Mouse (Mus musculus) cerebellum, postnatal 14 days (tissue): ENCODE results near the gene Bcan.

ENCODE experiments used
- DNase-seq, 2 experiments: peaks; one replicate each; pipeline ENCODE4 v3.0.0; 2021; ENCODE audit warnings: mixed read lengths in 2 of 2

Bcan gene

GRCm38 (mm10) chr3:87971489-87972202 is 28.4 kb downstream of the Bcan start:
- DNase-seq, result no peak

DNA sequence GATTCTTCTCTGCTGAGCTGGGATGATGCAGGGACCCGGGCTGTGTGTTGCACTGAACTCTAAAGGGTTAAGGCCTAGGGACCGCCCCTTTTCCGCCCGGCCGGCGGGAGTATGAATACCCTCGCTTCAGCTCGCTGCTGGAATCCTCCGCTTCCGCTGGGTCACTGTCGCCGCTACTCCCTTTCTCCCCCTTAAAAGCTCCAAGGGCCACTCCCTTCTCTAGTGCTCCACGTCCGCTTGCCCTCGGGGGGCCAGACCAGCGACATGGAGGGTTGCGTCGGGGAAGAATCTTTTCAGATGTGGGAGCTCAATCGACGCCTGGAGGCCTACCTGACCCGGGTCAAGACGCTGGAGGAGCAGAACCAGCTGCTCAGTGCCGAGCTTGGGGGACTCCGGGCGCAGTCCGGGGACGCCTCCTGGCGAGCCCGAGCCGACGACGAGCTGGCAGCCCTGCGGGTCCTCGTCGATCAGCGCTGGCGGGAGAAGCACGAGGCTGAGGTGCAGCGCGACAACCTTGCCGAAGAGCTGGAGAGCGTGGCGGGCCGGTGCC is 29.0 kb downstream of the Bcan start, which contains the start of gene Nes:
Gene Nes, plus strand, starts transcription at position 140 of the 550 bp plus-strand sequence.
- peak in 1 of 2 experiments; percentile 21 for DNase-seq

GRCm38 (mm10) chr3:87970184-87970938 is 29.7 kb downstream of the Bcan start:
- DNase-seq, result peak; percentile 67 to 70

DNA sequence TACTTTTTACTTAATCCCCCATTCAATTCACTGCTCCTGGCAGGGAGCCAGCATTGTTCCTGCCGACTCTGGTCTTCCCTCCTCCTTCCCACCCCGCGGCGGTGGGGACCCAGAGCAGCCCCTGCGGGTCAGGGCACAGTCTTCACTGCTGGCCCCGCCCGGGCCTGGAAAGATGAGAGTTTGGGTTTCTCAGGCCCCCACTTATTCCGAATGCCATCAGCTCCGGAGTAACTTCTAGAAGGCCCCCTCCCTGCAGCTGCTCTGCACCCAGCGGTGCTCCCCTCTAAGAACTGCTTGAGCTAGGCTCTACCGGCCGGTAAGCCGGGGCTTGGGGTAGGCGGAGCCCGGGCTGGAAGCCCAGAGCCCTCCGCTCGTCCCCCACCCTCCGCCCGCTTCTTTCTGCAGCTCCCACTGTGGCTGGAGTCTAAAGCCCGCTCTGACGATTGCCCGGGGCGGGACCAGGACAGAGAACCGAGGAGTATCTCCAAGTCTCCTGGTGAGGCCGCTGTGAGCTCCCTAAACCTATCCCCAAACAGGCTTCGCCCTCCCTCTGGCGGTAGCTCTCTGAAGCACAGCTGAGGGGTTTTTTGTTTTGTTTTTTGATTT is 39.3 kb downstream of the Bcan start:
- DNase-seq, result peak; percentile 82 to 86

DNA sequence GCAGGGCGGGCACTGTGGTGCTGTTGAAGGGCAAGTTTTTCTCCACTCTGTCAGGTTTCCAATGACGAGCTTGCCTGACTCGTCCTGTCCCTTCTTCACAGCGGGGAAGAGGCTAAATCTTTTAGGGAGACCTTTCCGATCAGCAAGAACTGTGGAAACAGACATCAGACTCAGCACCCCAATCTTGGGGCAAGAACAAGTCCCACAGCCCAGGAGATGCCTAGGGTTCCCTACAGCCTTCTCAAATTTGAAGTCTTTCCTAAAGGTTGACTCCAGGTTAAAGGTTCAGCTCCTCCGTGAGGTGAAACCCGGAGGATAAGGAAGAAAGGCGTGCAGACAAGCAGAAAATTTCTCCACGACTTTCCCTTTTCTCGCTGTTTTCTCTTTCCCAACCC is 39.8 kb downstream of the Bcan start:
- DNase-seq, result no peak

GRCm38 (mm10) chr3:87959371-87959770 is 40.7 kb downstream of the Bcan start:
- no peak for DNase-seq

DNA sequence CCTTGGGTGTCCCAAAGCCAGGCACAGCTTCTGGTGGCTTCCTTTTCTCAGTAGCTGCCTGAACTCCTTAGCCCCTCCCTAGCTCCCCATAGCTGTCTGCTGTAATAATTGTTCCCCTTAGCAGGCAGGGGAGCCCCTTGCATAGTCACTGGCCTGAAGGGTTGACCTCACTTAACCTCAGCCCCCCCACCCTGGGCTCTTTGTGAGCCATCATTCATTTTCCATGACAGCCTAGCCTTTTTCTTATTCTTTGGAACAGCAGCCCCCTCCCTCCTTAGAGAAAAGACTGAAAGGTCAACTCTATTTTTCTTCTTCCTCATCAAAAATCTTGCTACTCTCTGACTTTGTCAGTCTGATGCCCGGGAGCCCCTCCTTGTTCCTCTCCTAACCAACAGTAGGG is 41.1 kb downstream of the Bcan start:
- no peak for DNase-seq

GRCm38 (mm10) chr3:87958476-87958875 is 41.6 kb downstream of the Bcan start:
- DNase-seq, result no peak

DNA sequence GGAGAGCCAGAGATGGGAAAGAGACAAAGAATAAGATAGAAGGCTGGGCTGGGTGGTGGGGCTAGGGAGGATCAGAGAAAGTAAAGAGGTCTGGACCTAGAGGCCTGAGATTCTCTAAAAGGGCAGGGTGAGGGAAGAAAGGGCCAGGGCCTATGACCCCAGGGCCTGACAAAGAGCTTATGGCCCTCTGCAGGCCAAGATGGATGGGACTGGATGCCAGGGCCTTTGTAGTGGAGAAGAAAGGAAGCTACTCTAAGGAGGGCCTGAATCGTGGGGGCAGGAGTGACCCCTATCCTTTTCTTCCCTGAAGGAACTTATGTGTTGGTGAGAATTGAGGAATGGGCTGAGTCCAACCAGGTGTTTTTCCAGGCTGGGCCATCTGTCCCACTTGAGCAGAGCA is 42.0 kb downstream of the Bcan start:
- DNase-seq, result no peak

DNA sequence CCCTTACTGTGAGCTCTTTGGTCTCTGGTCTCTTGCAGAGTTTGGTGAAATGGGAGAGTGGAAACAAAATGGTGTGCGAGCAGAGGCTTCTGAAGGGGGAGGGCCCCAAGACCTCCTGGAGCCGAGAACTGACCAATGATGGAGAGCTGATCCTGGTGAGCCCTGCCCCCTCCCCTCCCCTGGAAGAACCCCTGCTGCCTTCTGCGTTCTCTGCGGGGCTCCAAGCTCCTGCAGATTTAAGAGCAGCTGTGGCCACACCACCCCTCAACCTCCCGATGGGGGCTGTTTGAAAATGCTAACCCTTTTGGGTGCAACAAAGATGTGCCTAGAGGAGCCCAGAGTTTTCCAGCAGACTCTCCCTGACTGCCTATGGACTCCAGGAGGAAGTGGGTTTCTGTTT is 47.6 kb downstream of the Bcan start:
- no peak for DNase-seq

DNA sequence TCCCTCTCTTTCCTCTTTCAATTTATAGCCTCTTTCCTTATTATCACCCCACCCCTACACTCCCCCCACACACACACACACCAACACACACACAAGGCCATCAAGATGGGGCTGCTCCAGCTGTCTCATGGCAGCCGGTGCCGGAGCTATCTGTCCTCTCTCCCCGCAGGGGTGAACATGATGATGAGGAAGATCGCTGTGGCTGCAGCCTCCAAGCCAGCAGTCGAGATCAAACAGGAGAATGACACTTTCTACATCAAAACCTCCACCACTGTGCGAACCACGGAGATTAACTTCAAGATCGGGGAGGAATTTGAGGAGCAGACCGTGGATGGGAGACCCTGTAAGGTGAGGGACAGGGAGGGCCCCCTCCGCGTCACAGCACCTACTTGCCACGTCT is 48.1 kb downstream of the Bcan start:
- no peak for DNase-seq

- no peak for DNase-seq
Observed at GRCm38 (mm10) chr3:87949955-87950515, 50.0 kb downstream of the Bcan start.

DNA sequence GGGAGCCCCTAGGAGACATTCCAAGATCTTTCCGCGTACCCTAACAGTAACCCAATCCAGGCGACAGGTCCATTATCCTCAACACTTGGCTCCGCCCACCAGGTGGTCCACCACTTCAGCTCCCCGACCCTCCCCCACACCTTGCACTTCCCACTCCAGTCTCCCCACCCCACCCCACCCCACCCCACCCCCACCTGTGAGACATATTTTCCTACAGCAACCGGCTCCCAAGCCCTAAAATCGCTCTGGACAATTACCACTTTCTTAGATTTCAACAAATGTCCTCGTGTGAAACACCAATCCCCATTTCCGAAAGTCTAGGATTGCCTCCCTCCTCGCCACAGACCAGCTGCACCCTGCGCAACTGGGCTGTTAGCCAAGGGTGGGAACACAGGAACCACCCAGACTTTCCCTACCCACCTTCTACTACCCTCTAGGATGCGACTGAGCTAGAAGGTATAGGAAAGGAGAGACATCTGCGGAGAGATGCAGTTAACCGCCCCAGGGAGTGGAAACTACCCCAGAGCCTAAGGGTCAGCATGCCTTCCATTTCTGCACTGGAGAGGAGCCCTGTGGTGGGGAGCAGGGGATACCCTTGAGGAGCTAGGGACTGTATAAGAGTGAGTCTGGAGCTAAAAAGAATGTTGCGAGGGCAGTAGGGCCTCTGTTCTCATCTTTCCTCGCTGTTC is 50.6 kb downstream of the Bcan start:
- no peak for DNase-seq

DNA sequence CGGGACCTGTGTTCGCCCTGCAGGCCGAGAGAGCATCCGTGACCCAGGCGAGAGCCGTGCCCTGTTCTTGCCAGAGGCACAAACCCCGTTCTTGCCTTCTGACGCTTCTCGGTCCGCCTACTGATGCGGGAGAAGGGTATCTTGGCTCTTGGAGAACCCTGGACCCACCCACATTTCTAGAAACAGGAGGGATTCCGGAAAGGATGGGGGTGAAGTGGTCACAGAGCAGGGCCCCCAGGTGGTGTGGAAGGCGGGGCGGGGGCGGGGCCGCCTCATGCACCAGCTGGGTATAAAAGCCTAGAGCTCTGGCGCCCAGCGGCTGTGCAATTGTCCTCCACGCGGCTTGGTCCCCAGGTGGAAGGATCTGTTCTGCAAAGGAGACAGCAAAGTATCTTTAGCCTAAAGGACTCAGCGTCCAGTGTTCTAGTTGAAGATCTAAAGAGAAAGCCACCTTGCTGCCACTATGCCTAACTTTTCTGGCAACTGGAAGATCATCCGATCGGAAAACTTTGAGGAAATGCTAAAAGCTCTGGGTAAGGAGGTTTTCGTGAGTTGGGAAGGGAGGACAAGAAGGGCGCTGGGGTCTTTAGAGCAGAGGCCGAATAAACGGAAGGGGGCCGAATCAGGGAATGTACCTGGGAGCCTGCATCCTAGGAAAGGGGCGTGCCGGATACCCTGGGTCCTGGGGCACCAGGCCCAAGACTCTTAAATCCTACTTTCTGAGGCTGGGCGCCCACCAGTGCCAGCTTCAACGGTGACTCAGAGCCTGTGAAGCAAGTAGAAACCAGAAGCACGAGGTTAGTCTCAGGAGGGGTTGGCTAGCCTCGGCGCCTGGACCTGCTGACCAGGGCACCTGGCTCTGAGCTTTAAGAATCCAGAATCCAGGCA is 51.4 kb downstream of the Bcan start, which contains the start of gene Crabp2:
Gene Crabp2, plus strand, starts transcription at position 289 of the 888 bp plus-strand sequence.
- no peak for DNase-seq

DNA sequence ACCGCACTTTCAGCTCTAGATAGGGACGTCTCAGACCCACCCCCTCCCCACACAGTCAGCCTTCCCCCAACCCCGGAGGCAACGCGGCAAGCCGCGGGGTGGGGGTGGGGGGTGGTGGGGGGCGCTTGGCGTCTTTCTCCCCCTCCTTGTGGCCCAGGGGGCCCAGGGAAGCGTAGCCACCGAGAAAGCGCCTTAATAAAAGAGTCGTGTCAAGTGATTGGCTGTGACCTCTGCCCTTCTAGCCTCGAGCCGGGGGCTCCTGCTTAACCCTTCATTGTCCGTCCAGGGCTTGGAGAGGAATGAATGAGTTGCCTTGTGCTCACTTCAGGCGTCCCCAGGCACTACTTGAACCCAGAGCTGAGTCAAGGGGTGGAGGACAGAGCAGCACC is 52.2 kb downstream of the Bcan start:
- no peak for DNase-seq

DNA sequence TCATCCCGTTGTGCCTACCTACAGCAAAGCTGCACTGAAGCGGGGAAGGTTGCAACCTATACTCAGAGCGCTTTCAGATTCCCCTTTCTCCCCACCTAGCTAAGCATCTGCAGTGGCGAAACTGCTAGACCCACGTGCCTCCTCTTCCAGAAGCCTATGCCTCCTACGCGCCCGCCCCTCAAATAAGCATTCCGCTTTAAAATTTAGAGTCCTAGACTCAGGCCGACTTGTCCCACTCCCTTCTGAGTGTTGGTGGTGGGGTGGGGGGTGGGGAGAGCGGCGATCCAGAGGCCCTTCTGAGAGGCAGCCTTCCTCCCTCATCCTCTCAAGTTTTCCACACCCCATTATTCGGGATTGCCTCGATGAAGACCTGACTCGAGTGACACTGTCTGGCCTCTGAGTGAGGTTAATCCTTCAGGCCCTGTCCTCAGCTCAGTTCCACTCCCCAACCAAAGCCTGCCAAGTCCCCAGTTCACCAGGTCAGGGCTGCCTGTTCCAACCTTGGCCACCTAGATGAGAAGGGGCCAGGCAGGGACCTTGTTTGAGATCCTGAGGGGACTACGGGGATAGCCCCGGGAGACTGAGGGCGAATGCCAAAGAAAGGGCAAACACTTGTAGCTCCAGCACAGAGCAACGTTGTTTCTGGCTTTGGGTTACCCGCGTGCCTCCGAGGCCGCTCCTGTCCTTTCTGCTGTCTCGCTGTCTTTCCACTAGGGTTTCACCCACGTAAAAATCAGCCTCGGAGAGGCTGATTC is 52.8 kb downstream of the Bcan start:
- DNase-seq, result no peak

DNA sequence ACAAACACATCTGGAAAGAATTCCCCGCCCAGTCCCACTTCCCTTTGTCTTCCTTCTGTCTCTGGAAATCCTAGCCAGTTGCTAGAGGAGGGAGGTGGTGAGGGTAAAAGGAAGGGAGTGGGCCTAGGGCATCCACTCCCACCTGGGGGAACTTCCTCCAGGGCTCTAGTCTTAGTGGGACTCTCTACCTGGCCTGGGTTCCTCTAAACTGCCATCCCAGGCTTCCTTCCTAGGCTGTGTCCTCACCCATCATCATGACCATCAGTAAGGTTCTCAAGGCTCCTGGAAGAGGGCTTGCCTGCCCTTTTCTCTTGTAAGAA is 53.5 kb downstream of the Bcan start:
- no peak for DNase-seq

DNA sequence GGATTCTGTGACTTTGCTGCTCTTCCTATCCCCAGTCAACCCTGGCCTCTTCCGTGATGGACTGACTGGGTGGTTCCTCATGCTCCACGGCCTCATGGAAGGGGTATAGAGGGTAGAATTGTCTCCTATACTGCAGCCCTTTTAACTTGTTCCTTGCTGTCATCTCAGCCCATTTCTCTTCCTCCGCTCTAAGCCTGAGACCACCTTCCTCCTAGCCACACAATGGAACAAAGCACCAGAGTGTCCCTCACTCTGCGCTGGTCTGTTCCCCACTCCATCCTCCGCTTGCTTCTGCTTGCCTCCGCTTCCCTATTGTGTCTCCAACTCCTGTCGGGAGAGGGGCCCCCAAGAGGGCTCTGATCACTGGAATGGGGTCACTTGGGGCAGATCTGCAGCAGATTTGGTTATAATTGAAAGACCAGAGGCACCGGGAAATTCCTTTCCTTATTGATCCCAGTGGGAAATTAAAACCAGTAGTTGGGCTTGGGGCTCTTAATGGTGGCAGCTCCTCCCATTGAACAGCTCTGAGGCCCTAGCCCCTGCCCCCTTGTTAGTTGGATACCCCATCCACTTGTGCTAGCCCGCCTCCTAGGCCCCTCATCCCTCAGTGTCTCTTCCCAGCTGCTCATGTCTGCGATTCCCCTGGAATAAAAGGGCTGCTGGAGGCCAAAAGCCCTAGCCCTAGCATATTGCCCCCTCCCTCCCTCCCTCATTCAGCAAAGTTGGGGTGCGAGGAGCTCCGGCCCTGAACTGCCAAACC is 54.1 kb downstream of the Bcan start:
- DNase-seq, result no peak

DNA sequence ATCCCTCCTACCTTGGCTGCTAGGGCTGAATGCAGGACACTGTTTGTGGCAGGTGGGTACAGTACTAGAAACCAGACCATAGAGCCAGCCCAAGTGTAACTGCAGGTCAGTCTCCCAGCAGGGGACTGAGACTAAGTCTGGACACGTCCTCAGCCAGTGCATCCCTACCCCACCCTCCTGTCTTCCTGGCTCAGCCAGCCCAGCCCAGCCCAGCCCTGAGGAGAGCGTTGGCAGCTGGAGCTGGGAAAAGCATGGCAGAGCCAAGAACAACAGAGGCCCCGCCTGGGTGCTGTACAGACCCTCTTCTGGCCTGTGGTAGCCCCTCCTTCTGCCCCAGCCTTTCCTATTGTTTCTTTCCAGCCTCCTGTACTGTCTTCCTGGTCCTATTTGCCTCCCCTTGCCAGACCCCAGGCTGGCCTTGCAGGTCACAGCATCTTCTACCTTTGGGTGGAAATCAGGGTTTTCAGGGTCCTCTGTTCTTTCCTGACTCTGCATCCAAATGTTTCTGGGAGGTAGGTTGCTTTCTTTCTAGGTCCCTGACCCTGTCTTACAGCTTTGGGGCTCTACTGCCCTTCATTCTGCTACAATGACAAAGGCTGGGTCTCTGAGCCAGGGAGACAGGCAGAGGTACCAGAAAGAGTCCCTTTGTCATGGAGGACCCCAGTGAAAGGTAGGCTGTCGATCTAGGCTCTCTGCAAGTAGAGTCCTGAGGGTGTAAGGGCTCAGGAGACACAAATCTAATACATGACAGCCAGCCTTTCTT is 55.0 kb downstream of the Bcan start:
- no peak for DNase-seq
